Mouse (Mus musculus): ENCODE measurements around the gene Zdhhc23.

The Zdhhc23 gene
- long read RNA-seq, experiment 1: 0 reads
- long read RNA-seq, experiment 2: 0 reads

- intact Hi-C loops (cut with DNase I): no loop called here
These were observed at the start of gene Zdhhc23 for GRCm38 (mm10) chr16:43979328-43980109. Gene Zdhhc23, minus strand, starts transcription at chr16:43979791.

GRCm38 (mm10) chr16:44029273-44029672, 49.7 kb upstream of the Zdhhc23 start:
- intact Hi-C loops (cut with DNase I): no loop called here

- intact Hi-C loops (cut with DNase I): no loop called here
These were observed 47.2 kb upstream of the Zdhhc23 start for GRCm38 (mm10) chr16:44026822-44027221.

- intact Hi-C loops (cut with DNase I): no loop called here
These were observed 46.6 kb upstream of the Zdhhc23 start for GRCm38 (mm10) chr16:44026210-44026609.

GRCm38 (mm10) chr16:44018986-44019548, 39.5 kb upstream of the Zdhhc23 start:
- intact Hi-C loops (cut with DNase I): no loop called here

GRCm38 (mm10) chr16:44018372-44018771, 38.8 kb upstream of the Zdhhc23 start:
- intact Hi-C loops (cut with DNase I): no loop called here

GRCm38 (mm10) chr16:44017707-44018106, 38.1 kb upstream of the Zdhhc23 start:
- intact Hi-C loops (cut with DNase I): no loop called here

DNA sequence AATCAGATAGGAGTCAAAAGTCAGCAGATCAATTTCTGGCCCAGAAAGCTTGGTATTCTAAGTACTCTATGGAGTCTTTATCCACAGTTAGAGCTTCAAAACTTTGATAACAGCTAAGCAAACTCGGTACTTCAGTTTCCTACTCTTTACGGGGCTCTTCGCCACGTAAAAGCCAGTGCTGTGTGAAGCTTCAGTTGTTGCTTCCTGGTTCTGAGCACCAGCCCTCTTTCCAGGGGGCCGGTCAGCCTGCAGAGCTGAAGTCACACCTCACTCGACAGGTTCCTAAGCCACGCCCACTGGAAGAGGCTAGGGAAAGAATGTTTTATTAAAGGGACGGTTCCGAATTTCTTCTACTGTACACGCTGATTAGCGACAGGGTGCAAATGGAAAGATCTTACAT, 36.6 kb upstream of the Zdhhc23 start:
- intact Hi-C loops (cut with DNase I): no loop called here

- intact Hi-C loops (cut with DNase I): no loop called here
These were observed 36.0 kb upstream of the Zdhhc23 start for GRCm38 (mm10) chr16:44015416-44016158.

GRCm38 (mm10) chr16:44011010-44011409, 31.4 kb upstream of the Zdhhc23 start:
- intact Hi-C loops (cut with DNase I): no loop called here

DNA sequence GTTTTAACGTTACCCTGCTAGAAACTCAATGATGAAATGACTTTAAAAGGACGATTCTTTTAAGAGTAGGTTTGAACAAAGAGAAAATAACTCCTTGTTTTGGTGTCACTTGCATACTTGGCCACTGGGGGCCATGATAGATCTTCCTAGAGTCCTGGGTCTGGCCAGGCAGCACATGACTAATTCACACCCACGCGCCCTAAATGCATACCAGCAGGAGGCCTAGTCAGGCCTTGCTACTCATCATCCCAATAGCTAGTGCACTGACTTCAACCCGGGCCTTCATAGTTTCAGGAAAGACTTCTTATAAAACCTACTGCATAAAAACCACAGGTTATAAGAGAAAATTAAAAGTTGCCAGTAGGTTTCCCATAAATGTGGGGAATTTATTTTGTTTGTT, 22.5 kb upstream of the Zdhhc23 start:
- intact Hi-C loops (cut with DNase I): no loop called here

GRCm38 (mm10) chr16:43999541-43999940, 19.9 kb upstream of the Zdhhc23 start:
- intact Hi-C loops (cut with DNase I): no loop called here

DNA sequence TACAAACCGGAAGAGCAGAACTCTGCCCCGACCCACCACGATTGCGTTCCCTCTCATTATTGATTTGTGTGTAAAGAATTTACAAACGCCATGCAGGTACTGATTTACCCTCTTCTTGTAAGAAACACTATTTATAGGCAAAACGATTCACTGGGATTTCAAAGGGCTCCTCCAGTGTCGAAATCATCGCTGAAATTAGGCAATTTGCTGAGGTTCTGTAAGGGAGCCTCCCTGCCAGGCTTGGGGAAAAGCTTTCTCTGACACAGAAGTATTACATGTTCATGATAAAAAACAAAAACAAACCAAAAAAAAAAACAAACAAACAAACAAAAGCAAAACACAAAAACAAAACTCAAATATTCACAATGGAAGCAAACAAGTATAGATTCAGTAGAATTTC, 19.5 kb upstream of the Zdhhc23 start:
- intact Hi-C loops (cut with DNase I): no loop called here

DNA sequence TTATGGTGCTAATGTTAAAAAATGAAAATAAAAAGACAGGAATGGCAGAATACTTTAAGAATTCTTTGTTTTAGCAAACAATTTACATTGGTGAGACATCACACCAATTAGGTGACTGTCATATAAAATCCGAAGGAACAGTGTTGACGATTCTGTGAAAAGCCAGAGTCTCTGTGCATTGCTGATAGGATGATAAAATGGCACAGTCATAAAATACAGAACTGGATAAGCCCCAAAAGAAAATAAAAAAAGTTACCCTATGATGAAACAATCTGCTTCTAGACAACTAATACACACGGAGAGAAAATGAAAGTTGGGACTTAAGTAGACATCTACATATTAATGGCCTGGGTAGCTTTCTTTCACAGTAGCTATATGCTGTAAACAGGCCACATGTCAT, 15.0 kb upstream of the Zdhhc23 start:
- intact Hi-C loops (cut with DNase I): no loop called here

GRCm38 (mm10) chr16:43986299-43986698, 6.7 kb upstream of the Zdhhc23 start:
- intact Hi-C loops (cut with DNase I): no loop called here

DNA sequence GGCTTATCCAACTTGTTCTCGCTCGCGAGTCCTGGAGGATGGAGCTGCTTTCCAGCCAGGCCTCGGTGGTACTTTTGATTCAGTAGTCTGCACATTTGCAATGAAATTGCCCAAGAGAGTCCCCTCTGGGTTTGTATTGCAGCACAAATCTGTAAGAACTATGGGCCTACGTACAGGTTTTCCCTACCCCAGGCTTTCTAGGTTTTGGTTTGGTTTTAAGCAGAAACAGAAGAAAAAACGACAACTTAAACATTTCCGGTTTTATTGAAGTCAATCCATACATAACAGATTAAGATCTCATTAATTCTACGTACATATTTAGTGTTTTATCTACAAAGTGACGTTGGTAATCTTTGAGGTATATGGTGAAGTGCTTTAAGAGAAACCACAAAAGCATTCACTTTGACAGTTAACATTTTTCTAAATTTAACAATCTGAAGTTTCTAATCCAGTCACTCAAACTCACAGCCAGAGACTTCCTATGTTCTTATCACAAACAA, 569 bp upstream of the Zdhhc23 start:
- intact Hi-C loops (cut with DNase I): no loop called here

DNA sequence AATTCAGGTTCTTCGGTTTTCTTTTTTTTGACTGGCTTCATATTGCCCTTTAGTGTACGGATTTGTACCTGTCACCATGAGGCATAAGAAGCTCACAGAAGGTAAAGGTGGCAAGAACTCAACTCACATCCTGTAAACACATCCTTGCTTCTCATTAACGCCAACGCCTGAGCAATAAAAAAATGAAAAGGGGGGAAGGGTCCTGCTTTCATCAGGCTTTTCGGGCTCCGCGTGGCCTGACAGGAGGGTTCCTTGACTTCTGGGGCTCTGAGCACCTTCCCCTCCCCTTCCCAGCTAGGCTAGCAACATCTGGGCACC, 622 bp downstream of the Zdhhc23 start:
- intact Hi-C loops (cut with DNase I): no loop called here

DNA sequence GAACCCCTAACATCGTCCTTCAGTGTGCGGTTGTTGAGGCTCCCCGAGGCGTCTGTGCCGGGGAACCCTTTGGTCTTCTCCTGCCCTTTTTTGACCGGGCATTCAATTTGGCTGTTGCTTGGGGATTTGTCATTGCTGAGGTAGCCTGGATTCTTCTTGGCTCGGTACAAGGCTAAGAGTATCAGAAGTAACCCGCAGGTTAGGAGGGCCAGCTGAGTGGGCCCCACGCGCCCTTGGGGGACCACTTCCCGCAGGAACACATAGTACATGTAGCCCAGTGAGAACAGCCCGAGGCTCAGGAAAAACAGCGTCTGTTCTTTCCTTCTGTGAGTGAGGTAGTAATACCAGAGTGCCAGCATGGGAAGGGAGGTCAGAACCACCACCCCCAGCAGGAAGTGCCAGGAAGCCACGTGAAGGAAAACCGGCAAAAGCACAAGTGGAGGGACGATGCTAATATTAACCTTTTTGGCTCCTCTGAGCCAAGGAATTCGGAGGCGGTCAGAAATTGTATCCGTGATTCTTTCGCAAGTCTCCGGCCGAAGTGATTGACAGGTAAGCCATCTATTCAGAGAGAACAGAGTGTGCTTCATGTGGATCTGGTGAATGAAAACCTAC, 5.9 kb downstream of the Zdhhc23 start:
- intact Hi-C loops (cut with DNase I): no loop called here

DNA sequence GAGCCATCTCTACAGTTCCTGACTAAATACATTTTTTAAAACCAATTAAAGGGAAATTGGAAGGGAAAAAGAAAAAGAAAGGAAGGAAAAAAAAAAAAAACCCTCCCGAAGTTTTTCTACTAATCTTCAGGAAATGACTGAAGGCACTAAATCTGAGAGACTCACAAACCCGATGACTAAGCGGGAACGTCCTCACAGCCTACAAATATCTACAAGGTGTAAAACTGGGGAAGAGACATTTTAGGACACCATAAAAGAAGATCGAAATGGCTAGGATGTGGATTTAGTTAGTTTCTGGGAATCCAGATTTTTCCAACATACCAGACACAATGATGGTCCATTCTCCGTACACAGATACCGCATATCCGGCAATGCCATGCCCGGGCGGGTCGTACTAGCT, 6.4 kb downstream of the Zdhhc23 start:
- intact Hi-C loops (cut with DNase I): no loop called here

DNA sequence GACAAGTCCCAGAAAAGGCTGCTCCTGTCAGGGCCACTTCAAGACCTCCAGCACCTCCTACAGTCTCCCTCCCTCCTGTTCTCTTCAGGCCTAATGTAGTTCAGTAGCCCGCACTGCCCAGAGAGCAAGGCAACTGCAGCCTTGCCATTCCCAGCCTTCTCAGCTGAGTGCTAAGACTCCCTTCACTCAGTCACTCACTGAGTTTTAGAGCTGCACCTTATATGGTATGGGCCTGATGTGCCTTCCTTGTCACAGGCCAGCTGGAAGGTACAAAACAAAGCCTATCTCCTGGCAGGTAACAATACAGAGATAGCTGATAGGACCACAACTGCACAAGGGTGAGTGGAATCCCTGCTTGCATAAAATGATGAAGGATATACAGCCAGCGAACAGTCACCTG, 7.2 kb downstream of the Zdhhc23 start:
- intact Hi-C loops (cut with DNase I): no loop called here

GRCm38 (mm10) chr16:43971741-43972140, 7.8 kb downstream of the Zdhhc23 start:
- intact Hi-C loops (cut with DNase I): no loop called here

DNA sequence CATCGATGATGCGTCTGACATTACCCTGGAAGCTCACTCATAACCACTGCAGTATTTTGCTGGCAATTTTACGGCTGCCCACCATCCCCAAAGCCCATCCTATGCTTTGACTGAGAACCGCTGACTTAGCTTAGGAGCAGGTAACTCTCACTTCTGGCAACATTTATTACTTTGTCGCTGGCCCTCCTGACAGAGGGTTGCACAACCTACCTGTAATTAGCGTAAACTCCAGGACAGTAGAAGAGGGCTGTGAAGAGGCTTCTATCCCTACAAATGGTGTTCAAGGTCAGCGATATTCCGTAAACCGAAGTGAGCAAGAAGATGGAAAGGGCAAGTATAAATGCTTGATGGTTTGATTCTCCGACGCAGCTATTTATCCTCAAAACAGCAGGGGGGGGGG, 8.4 kb downstream of the Zdhhc23 start:
- intact Hi-C loops (cut with DNase I): no loop called here
